Mouse (Mus musculus): ENCODE measurements at regions not wholly inside any gene's neighbourhood (a gene's known extent, or its start where the extent isn't known, plus 50 kb on each side); places are given as distances from the start of the nearest gene placed in this dataset.
A peak's percentile ranks its signal among the peaks of the same experiment; 100 is the strongest.

DNA sequence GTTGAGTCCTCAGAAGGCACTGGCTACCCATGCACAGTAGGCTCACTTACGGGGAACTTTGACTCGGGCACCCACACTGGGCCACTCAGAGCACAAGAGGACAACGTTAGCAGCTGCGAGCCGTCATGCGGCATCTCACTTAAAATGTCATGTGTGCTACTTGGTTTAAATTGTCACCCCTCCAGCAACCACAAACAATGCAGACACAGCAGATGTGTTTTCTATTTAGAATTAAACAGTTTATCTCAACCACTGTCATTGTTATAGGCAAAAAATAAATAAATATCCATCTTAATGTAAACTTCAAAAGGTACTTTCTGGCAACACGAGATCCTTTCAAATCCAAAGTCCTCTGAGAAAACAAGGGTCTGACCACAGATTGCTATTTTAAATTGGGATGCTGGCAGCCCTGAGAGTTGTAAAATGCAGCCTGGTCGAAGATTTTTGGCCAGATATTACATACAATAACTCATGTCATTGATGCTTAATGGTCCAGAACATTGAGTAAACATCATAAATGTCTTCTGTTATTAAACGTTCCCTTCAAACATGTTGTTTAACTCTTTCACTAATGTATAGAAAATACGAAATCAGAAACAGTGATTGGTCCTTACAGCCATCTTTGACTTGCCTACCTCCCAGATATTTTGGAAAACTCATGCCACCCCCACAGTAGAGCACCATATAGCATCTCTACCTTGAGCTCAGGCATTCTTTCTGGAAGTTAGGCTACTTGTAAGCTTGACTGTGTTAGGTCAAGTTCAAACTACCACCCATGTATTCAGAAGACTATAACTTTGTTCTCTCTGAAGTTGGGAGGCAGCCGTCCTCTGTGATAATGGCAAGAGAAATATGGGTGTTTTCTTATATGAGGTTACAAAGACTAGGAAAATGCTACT lies 232.8 kb upstream of the Tcf21 start:
- DNase-seq (ENCODE audit: low read depth, low spot score) = no peak

DNA sequence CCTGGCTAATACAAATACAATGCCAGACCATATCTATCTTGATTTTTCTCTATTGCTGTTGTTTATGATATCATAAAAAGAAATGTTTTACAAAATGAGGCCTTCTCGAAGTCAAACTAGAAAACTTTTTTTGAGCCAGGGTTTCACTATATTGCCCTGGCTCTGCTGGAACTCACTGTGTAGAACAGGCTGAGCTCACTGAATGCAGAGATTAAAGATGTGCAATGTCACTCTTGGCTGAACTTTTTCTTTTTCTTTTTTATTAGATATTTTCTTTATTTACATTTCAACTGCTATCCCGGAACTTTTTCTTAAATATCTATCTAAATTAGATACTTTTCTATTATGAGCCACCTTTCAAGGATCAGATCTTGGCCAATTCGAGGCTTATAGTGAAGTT lies 224.5 kb upstream of the Tcf21 start:
- DNase-seq (ENCODE audit: low read depth, low spot score) = no peak

DNA sequence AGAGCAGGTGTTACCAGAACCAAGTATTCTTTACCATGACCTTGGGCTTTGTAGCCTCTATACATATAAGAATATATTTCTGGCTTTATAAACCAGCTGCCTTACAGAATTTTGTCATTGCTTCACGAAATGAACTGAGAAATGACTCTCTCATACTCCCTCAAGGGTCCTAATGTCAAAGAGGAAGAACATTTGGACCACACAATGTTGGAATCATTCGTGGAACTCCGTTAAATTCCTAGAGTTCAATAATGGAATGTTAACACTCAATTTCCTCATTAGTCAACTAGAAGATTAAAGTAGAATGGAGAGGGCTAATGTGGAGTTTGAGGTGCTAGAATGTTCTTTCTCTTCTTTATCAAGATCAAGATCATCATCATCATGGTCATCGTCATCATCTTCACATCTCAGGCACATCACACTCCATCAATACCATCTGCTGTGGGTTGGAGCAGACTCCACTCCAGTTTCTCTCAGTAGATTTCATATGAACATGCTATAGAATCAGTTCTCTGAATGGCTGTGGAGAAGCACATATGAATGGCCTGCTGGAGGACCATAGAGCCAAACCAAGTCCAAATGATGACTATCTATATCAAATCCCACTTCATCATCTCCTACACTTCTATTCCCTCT lies 211.6 kb upstream of the Tcf21 start:
- DNase-seq (ENCODE audit: low read depth, low spot score) = no peak

DNA sequence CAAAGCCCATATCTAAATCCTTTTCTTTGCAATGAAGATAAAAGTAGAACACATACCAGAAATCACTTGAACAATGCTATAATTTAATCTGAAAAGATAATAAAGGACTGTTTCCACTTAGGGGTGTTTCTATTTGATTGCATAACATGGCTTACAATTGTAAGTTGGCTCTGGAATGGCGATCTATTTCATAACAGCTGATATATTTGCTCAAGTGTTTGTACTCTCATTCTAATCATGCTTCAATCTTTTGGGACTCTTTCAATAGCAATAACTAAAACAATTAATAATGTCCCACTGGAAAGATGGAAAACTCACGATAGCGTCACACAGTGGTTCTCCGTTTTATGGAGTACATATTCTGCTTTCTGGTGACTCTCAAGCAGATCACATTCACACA lies 208.0 kb upstream of the Tcf21 start:
- no peak for DNase-seq (ENCODE audit: low read depth, low spot score)

DNA sequence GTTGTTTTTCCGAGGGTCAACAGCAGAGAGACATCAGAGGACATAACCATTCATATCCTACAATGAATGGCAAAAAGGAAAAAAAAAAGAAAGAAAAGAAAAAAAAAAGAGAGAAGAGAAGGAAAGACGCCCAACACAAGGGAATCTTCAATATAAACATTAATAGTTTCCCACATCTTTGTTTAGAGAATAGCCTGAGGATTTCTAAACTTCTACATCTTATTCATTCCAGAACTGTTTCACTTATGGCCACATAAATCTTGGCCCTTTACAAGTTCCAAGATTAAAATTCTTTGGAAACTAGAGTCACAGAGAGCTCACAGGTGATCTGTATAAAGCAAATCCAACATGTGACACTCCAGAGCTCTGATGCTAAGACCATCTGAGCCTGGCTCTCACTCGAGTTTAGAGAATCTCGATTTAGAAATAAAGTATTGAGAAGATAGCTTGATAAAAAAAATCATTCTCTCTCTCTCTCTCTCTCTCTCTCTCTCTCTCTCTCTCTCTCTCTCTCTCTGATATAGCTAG lies 197.2 kb upstream of the Tcf21 start:
- DNase-seq (ENCODE audit: low read depth, low spot score) = no peak

DNA sequence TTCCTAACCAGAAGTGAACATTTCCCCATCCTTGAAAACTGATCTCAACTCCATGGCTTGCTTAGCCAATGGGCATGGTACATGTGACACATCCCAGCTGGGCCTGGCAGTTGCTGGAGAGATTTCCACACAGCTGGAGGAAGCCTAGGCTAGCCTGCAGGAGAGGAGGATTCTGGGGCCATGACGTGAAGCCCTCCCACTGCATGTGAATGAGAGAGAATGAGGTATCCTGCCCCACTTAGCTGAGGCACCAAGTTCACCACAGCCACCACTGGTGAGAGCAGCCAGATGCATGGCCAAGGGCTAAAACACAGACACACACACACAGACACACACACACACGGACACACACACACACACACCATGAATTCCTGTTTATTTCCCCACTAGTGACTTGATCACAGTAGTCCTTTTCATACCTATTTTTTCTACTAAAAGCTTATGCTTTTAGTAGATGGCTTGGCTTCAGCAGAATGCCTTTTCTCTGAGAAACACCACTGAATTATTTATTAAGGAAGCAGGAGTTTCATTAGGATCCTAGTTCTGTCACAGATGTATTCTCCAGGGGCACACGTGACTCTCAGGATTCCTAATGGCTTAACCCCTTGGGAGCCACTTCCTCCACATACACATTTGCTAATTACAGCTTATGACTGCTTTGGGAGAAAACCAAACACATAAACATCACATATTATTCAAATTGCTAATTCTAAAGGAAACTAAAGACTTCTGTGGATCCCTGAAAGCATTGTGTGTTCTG lies 196.1 kb upstream of the Tcf21 start:
- peak; percentile 38 for DNase-seq (ENCODE audit: low read depth, low spot score)

DNA sequence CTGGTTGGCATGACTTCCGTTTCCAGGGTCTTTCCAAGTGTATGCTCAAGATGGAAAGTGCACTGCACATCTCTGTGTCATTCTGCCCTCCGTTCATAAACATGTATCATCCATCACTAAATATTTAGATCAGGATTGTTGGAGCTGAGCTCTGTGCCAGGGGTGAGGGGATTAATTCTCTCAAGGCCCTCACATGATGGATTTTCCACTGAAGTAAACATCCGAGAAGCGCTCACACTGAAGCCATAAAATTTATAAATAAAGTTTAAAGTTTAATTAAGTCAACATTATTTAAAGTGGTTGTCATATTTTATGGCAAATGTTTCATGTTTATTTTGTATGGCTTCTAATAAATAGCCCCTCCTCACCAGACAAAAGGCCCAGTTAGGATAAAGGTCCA lies 190.7 kb upstream of the Tcf21 start:
- no peak for DNase-seq (ENCODE audit: low read depth, low spot score)

DNA sequence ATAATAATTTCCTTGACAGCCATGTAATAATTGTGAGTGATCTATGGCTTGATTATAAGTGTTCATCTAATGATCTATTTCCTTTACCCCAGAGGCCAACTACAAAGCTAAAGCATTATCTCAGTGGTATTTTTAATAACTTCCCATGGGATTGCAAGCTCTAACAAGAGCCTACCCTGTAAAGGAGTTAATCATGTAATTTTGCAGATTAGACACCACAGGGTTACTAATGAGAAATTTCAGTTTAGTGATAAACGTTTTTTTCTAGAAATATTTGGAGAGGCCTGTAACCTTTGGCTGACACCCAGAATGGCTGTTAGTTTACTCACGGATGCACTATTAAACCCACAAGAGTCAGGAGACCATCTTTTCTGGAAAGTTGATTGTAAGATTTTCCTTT lies 190.2 kb upstream of the Tcf21 start:
- DNase-seq (ENCODE audit: low read depth, low spot score) = no peak

DNA sequence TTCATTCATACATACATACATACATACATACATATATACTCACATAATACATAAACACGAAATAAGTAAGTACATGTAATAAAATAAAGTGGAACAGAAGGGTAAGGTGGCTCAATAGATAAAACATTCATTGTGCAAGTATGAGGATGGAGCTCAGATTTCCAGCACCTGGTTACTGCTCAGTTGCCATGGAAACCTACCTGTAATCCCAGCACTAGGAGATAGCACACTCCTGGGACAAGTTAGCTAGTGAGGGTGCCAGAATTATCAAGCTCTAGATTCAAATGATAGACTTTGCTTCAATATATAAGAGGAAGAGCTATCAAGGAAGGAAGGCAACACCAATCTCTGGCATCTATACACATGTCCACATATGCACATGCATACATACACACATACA lies 184.8 kb upstream of the Tcf21 start:
- no peak for DNase-seq (ENCODE audit: low read depth, low spot score)

DNA sequence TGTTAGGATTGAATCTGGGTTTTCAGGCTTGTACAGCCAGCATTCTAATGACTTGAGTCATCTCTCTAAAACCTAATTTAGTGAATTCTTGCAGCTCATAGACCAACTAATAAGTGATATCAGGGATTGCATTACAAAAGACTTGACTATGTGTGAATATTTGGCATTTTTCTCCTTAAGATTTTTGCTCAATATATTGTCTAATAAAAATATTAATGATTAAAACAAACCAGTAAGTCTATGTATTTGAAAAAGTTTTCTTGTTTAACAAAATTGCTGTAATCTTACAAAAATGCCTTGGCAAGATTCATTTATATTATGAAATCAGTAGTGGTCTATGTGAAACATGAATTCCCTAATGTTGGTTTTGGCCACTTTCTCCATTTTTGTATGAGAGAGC lies 183.7 kb upstream of the Tcf21 start:
- no peak for DNase-seq (ENCODE audit: low read depth, low spot score)

DNA sequence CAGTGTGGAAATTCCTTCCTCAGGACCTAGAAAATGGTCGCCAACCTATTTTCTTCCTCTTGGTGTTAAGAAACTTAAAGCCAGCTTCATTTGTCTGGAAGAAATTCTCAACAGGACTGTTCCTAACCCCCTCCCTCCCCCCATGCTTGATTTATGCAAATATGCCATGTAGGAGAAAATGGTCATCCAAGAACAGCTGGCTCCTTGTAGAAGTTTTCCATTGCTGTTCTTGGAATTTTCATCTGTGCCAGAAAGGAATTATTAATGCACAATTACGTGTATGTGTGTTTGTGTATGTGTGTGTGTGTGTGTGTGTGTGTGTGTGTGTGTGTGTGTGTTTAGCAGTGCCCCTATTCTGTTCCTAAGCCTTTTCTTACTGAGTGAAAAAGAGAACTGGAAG lies 178.6 kb upstream of the Tcf21 start:
- no peak for DNase-seq (ENCODE audit: low read depth, low spot score)

DNA sequence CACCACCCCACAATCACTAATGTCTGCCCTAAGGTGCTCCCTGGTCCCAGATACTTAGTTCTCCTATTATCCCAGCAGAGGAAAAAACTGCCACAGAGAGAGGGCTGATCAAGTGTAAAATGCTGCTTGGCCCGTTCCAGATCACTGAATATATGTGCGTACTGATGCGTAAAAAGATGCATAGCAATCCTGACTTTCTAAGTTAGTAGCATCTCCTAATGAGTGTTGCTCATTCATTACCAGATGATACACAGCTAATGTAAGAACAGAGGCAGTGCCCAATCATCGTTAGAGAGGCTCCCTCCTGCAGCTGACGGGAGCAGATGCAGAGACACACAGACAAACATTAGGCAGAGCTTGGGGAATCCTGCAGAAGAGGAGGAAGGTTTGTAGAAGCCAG lies 177.6 kb upstream of the Tcf21 start:
- DNase-seq (ENCODE audit: low read depth, low spot score) = no peak

DNA sequence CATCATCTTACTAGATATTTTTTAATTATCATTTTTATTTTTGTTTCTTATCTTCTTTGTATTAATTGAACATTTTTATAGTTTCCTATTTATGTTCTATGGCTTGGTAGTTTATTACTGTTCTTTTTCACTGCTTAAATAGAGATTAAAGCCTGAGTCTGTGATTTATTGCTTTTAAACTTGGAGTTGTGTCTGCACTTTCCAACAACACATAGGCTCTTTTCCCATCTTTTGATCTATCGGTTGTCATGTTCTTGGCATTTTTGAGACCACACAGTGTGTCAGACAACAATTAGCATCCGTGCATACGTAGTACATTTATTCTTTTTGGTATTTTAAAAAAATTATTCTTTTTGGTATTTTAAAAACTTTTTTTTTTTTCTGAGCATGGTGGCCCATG lies 173.2 kb upstream of the Tcf21 start:
- DNase-seq (ENCODE audit: low read depth, low spot score) = no peak

DNA sequence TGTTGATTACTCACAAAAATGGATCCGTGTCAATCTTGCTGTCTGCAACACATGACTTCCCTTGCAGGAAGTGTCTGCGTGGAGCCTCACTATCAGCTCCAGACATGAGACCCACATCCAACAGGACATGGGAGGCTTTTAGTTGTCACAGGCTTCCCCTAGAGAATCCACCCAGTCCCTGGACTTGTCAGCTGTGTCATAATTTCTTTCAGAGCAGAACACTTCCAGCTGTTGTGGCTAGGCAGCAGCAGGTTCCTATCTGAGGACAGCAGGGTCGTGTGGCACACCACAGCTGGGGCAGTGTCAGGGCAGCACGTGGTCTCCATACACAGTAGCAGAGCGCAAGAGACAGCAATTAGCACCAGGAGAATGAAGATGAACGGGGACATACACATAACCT lies 161.8 kb upstream of the Tcf21 start:
- no peak for DNase-seq (ENCODE audit: low read depth, low spot score)

DNA sequence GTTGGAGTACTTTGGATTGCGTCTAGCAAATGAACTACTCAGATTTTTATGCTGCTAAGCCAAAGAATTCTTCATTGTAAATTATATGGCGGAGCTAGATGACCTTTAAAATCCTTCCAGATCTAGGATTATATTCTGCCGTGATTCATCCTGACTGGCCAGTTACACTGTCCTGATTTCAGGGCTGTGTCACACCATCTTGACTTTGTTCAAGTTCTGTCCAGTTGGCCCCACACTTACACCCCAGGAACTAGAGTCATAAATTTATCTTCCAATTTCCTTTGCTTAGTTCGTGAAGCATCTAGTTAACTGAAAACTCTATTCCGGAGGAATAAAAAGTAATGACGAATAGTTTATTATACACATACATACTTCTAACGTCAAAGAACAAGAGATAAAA lies 158.5 kb upstream of the Tcf21 start:
- no peak for DNase-seq (ENCODE audit: low read depth, low spot score)

DNA sequence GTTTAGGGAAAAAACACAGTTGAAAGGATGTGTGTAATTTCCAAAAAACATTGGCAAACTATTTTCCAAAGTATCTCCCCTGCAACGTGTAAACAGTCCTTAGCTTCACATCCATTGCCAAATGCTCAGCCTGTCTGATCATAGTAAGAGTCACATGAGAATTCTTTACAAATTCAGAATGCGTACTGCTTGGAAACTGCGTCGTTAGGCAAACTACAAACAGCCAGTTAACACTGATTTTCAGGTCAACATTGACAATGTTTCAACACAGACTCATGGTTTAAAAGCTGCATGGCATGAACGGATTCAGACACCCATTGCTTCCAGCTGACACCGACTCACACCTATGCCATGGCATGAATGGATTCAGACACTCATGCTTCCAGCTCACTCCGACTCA lies 137.0 kb upstream of the Tcf21 start:
- DNase-seq (ENCODE audit: low read depth, low spot score) = no peak

DNA sequence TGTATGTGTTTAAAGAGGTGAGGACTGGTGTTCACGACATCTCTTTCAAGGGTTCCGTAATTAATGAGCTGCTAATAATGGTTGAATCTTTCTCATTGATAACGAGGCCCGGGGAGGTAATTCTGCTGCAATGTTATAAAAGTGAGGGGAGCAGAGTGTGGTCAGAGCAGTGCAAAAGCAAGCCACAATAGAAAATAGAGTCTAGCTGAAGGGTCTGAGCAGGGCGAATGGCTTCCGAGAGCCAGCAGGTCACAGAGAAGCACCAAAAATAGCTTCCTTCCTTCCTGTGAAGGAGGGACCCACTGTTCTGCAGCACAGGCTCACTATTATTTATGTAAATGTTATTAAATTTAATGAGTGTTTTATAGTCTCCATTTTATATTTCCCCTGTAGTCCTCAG lies 133.3 kb upstream of the Tcf21 start:
- DNase-seq (ENCODE audit: low read depth, low spot score) = no peak

DNA sequence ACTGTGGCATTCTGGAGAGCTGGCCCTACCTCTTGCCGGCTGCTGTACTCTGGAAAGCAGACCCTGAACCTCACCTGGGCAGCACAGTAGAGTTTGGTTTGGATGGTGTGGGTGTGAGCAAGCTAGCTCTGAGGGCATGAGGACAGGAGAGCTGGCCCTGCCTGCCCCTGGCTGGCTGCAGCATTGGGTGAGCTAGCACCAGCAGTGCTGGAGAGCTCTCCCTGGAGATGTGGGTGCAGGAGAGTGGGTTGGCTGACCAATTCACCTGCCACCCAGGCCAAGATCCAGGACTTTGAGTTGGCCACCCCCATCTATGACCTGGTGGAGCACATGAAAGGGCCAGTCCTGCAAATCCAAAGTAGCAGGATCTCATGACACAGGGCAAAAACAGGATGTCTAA lies 124.3 kb upstream of the Tcf21 start:
- no peak for DNase-seq (ENCODE audit: low read depth, low spot score)

DNA sequence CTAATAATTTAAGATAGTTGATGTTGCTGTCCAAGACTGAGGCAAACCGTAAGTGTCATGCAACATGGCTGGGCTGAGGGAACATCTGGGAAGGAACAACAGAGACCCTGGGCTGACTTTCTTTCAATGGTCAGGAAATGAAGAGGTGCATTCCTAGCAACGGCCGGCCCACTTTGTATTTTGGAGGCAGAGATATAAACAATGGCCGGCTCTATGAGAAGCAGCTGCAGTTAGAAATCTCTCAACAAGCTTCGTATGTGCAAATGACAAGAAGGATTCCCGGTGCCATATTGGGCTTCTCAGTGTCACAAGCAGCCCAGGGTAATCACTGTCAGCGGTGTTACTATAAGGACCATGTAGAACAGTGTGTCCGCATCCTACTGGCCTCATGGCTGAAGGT lies 108.0 kb upstream of the Tcf21 start:
- no peak for DNase-seq (ENCODE audit: low read depth, low spot score)

DNA sequence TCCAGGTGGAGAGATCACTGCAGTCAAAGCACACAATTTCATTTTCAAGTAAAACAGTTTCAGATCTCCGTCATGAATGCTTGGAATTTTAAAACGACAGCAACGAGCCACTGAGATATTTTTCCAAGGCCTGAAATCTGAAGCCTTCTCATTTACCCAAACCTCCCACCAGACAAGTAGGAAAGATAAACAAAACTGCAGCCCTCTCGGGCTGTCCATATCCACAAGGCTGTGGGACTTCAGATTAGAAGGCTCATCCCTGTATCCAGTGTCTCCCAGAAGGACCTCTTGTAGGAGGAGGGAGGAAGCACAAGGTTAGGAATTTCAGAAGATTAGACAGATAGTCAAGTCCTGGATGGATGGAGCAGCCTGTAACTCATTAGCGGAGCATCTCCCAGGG lies 106.1 kb upstream of the Tcf21 start:
- peak; percentile 41 for DNase-seq (ENCODE audit: low read depth, low spot score)

DNA sequence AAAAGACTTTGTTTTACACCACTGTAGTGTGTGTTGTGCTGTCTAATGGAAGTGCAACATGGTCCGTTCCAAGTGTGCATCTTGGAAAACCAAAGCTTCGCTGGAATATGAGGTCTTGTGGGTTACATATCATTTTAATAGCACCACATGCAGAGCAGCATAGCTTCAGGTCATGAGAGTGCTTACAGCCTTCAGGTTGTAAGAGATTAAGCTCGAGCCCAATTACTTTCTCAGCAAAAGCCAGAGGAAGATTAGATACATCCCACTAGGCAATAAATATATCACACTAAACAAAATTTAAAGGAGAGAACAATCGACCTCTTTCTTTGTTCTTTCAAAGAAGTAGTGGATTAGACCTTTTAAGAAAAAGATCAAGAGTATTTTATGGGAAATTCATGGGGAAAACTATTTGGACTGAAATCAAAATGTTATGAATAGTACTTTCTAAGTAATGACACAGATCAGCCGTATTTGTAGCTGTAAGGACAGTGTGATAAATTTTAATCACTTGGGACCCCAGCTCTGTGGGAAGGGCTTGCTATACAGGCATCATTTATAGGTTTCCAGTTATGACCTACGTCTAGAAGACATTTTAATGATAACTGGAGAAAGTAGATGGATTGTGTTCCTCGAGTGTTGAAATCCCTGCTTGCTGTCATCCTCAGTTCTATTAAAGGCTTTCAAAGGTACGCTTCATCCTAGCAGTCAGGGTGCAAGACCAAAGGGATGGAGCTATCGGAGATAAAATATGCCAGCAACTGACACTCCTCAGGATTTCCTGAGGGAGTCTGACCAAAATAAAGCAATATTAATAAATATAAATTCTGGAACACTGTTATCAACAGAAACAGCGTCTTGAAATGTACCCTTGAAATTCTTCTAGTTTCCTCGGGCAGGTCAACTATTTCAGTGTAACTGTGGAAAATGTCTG lies 101.3 kb upstream of the Tcf21 start:
- no peak for DNase-seq (ENCODE audit: low read depth, low spot score)

Measured in mesoderm, embryonic 11.5 days (tissue).